Mouse (Mus musculus): ENCODE data around the gene Gsk3b. TPM values are rescaled to one million over a fixed set of nuclear protein-coding genes. Genes with fewer than 3 reads are reported as not detected.

Gene Gsk3b
- total and polyA plus RNA-seq, 3 experiments, result 6.1 to 30.8 (median 15.5) TPM

DNA sequence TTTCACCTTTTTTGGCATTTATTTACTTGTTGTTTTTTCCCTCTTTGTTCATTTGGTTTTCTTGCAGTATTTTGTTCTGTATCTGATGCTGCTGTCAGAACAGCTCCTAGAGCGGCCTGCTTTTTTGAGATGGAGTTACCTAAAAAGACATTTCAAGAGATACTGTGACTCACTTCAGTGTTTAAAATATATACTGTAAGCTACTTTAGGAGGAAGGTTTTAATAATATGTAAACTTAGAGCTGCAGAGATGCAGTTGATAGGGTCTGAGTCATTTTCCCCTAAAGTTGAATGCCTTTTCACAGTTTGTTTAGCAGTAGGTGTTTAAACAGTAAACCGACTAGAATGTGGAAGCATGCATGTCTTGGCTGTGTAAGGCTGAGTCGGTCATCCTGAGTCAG, 101.7 kb downstream of the Gsk3b start:
- H3K4me1 ChIP-seq (ENCODE audit: control insufficient read depth in 1 of 2, insufficient read depth in 2 of 2), result peaks cover 0 to 8% of the 10 kb centered on the region in 2 experiments; a peak in 1 of 4 replicates
- TF ChIP-seq ZKSCAN1 (IDR thresholded peaks at IDR 0.05; ENCODE audit: borderline replicate concordance, low read depth, low read length) (no peak), POLR2AphosphoS2 (IDR thresholded peaks at IDR 0.05; ENCODE audit: low read depth, low read length) (no peak), HCFC1 (IDR thresholded peaks at IDR 0.05; ENCODE audit: low read depth, low read length) (no peak)
- peaks cover 37 to 87% of the 10 kb centered on the region in 2 experiments for H3K36me3 ChIP-seq (replicated peaks in 1 of 2; ENCODE audit: control insufficient read depth in 1 of 2, insufficient read depth in 1 of 2, low read length in 1 of 2)
- H3K4me3 ChIP-seq (replicated peaks in 1 of 3; ENCODE audit: low read depth in 2 of 3, low read length in 2 of 3, poor library complexity in 1 of 3), result no peak overlapping the region
- dilution Hi-C loops (cut with MboI; ENCODE audit: extremely low pct_ligation_motif_present, extremely low pct_unique_long_range_greater_than_20kb, low sequenced_read_pairs), result no loop called here
- H3K9ac ChIP-seq (ENCODE audit: insufficient read depth, low read depth), result no peak overlapping the region
- H3K9me3 ChIP-seq (replicated peaks; ENCODE audit: low read length), result no peaks in the 10 kb centered on the region
- DNase-seq (ENCODE audit: extremely low read depth), result no peak
- H3K4me2 ChIP-seq (ENCODE audit: insufficient read depth, low read depth, poor library complexity, severe bottlenecking), result no peak overlapping the region
- H3K27ac ChIP-seq (ENCODE audit: insufficient read depth, low read depth), result no peak overlapping the region
- in situ Hi-C loops (cut with MboI; ENCODE audit: low pct_ligation_motif_present, low pct_unique_long_range_greater_than_20kb, low sequenced_read_pairs), result loop anchor here (10.0 kb wide), 1 partner anchor 376 kb away; no protein-coding TSS in a partner anchor
- no peaks in the 10 kb centered on the region; the same call in 1 of the 2 replicates for H3K79me2 ChIP-seq (replicated peaks; ENCODE audit: control insufficient read depth, extremely low read depth, insufficient read depth, poor library complexity, severe bottlenecking)
- H3K27me3 ChIP-seq (replicated peaks), result no peaks in the 10 kb centered on the region

DNA sequence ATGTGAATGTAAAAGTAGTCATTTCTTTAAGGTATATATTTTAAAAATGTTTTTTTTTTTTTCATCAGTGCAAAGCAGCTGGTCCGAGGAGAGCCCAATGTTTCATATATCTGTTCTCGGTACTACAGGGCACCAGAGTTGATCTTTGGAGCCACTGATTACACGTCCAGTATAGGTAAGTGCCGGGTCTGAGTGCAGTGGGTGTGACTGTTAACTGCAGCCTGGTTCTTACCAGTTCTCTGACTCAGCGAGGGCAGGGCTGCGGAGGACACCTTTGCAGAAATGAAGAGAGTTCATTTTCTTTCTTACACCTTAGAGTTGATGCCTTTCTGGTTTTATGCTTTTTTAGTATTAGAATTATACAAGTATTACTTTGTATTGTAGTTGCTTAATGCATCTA, 102.7 kb downstream of the Gsk3b start:
- Histone ChIP-seq H3K9me3 (replicated peaks; ENCODE audit: low read length) (no peaks in the 10 kb centered on the region), H3K9ac (ENCODE audit: insufficient read depth, low read depth) (no peak overlapping the region), H3K27me3 (replicated peaks) (no peaks in the 10 kb centered on the region), H3K4me2 (ENCODE audit: insufficient read depth, low read depth, poor library complexity, severe bottlenecking) (no peak overlapping the region), H3K4me1 (ENCODE audit: control insufficient read depth in 1 of 2, insufficient read depth in 2 of 2) (peaks cover 0 to 8% of the 10 kb centered on the region in 2 experiments; a peak in 1 of 4 replicates), H3K27ac (ENCODE audit: insufficient read depth, low read depth) (no peak overlapping the region), H3K4me3 (replicated peaks in 1 of 3; ENCODE audit: low read depth in 2 of 3, low read length in 2 of 3, poor library complexity in 1 of 3) (no peak overlapping the region), H3K36me3 (replicated peaks in 1 of 2; ENCODE audit: control insufficient read depth in 1 of 2, insufficient read depth in 1 of 2, low read length in 1 of 2) (peaks cover 40 to 84% of the 10 kb centered on the region in 2 experiments), H3K79me2 (replicated peaks; ENCODE audit: control insufficient read depth, extremely low read depth, insufficient read depth, poor library complexity, severe bottlenecking) (no peaks in the 10 kb centered on the region; the same call in 1 of the 2 replicates)
- no peak for DNase-seq (ENCODE audit: extremely low read depth)
- dilution Hi-C loops (cut with MboI; ENCODE audit: extremely low pct_ligation_motif_present, extremely low pct_unique_long_range_greater_than_20kb, low sequenced_read_pairs) (no loop called here), in situ Hi-C loops (cut with MboI; ENCODE audit: low pct_ligation_motif_present, low pct_unique_long_range_greater_than_20kb, low sequenced_read_pairs) (loop anchor here (10.0 kb wide), 1 partner anchor 377 kb away; no protein-coding TSS in a partner anchor)
- TF ChIP-seq ETS1 (conservative IDR thresholded peaks at IDR 0.05; ENCODE audit: low read depth, low read length) (no peak), HCFC1 (IDR thresholded peaks at IDR 0.05; ENCODE audit: low read depth, low read length) (no peak), USF2 (conservative IDR thresholded peaks at IDR 0.05; ENCODE audit: low read depth, low read length) (no peak), MEF2A (IDR thresholded peaks at IDR 0.05; ENCODE audit: borderline replicate concordance, low read depth, low read length) (no peak), MYC (IDR thresholded peaks at IDR 0.05; ENCODE audit: low read depth, low read length) (no peak), SIN3A (IDR thresholded peaks at IDR 0.05; ENCODE audit: low read length) (no peak), JUND (conservative IDR thresholded peaks at IDR 0.05; ENCODE audit: low read depth, low read length) (no peak), SMC3 (IDR thresholded peaks at IDR 0.05; ENCODE audit: low read depth, low read length) (no peak)

DNA sequence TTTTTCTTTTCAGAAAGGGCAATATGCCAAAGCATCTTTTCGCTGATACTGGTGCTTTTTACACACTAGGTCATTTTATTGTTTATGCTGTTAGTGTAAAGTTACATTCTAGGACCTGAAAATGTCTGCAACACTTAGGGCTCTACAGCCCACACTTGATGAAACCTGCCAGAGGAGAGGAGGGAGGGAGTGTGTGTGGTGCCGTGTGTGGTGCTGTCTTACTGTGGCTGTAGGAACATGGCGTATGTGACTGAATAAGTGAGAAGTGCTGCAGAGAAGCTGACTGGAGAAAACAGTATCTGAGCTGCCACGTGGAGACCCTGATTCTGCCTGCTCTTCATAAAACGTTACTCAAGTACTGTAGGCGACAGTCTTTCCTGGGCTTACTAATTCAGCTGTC, 103.8 kb downstream of the Gsk3b start:
- DNase-seq (ENCODE audit: extremely low read depth), result no peak
- no peaks in the 10 kb centered on the region for H3K27me3 ChIP-seq (replicated peaks)
- in situ Hi-C loops (cut with MboI; ENCODE audit: low pct_ligation_motif_present, low pct_unique_long_range_greater_than_20kb, low sequenced_read_pairs) (loop anchor here (10.0 kb wide), 1 partner anchor 378 kb away; no protein-coding TSS in a partner anchor), dilution Hi-C loops (cut with MboI; ENCODE audit: extremely low pct_ligation_motif_present, extremely low pct_unique_long_range_greater_than_20kb, low sequenced_read_pairs) (no loop called here)
- H3K9me3 ChIP-seq (replicated peaks; ENCODE audit: low read length), result no peaks in the 10 kb centered on the region
- no peak overlapping the region for H3K27ac ChIP-seq (ENCODE audit: insufficient read depth, low read depth)
- H3K4me3 ChIP-seq (replicated peaks in 1 of 3; ENCODE audit: low read depth in 2 of 3, low read length in 2 of 3, poor library complexity in 1 of 3), result no peak overlapping the region
- H3K36me3 ChIP-seq (replicated peaks in 1 of 2; ENCODE audit: control insufficient read depth in 1 of 2, insufficient read depth in 1 of 2, low read length in 1 of 2), result peaks cover 49 to 86% of the 10 kb centered on the region in 2 experiments
- no peaks in the 10 kb centered on the region; the same call in none of the 2 replicates for H3K79me2 ChIP-seq (replicated peaks; ENCODE audit: control insufficient read depth, extremely low read depth, insufficient read depth, poor library complexity, severe bottlenecking)
- no peak overlapping the region for H3K9ac ChIP-seq (ENCODE audit: insufficient read depth, low read depth)
- H3K4me1 ChIP-seq (ENCODE audit: control insufficient read depth in 1 of 2, insufficient read depth in 2 of 2), result peaks cover 0 to 8% of the 10 kb centered on the region in 2 experiments; a peak in 1 of 4 replicates
- no peak overlapping the region for H3K4me2 ChIP-seq (ENCODE audit: insufficient read depth, low read depth, poor library complexity, severe bottlenecking)
- TF ChIP-seq USF2 (conservative IDR thresholded peaks at IDR 0.05; ENCODE audit: low read depth, low read length) (no peak), PAX5 (IDR thresholded peaks at IDR 0.05; ENCODE audit: low read length) (no peak), SIN3A (IDR thresholded peaks at IDR 0.05; ENCODE audit: low read length) (no peak), IRF4 (IDR thresholded peaks at IDR 0.05; ENCODE audit: low read depth, low read length) (no peak)
